Mouse (Mus musculus) lung, embryonic 16.5 days (tissue): ENCODE measurements around the gene Socs2. TPM values are rescaled to one million over a fixed set of nuclear protein-coding genes. Genes with fewer than 3 reads are reported as not detected.

Source experiments
- ATAC-seq: fragments of 200-750 bp; cut with Nextera tagmentation; 2 replicates; pipeline ENCODE4 v1.8.0; 2017; ENCODE audit warnings: low read depth, mild to moderate bottlenecking, moderate library complexity
- H3K27ac ChIP-seq: fragments of 300-500 bp; sonication (generic); 2 replicates; pipeline ENCODE4 v1.5.1; 2014; ENCODE audit warnings: mild to moderate bottlenecking, control low read depth, low read length
- H3K27me3 ChIP-seq: fragments of 300-500 bp; sonication (generic); 2 replicates; pipeline ENCODE4 v1.6.1; 2014; ENCODE audit warnings: low read depth, low read length, mixed read lengths; ENCODE audit not compliant: control insufficient read depth, insufficient read depth
- H3K36me3 ChIP-seq: fragments of 300-500 bp; sonication (generic); 2 replicates; pipeline ENCODE4 v1.6.1; 2014; ENCODE audit warnings: low read length; ENCODE audit not compliant: control insufficient read depth, insufficient read depth
- H3K4me1 ChIP-seq: fragments of 300-500 bp; sonication (generic); replicated peaks from 2 replicates; pipeline ENCODE4 v1.6.1; 2014; ENCODE audit warnings: low read length, mixed read lengths; ENCODE audit not compliant: control insufficient read depth, insufficient read depth
- H3K4me2 ChIP-seq: fragments of 300-500 bp; sonication (generic); 2 replicates; pipeline ENCODE4 v1.6.1; 2014; ENCODE audit warnings: low read depth, low read length, control low read depth
- H3K4me3 ChIP-seq: fragments of 300-500 bp; sonication (generic); 2 replicates; pipeline ENCODE4 v1.5.1; 2014; ENCODE audit warnings: mild to moderate bottlenecking, low read length, control low read depth
- H3K9ac ChIP-seq: fragments of 300-500 bp; sonication (generic); 2 replicates; pipeline ENCODE4 v1.6.1; 2014; ENCODE audit warnings: low read length, control low read depth
- H3K9me3 ChIP-seq: fragments of 300-500 bp; sonication (generic); 2 replicates; pipeline ENCODE4 v1.6.1; 2016; ENCODE audit warnings: low read length; ENCODE audit not compliant: control insufficient read depth
- WGBS: fragments of 180-500 bp; shearing (Covaris S2); extraction: QIAGEN DNeasy Blood & Tissue Kit; methylation state at CpG from one replicate; pipeline ENCODE4 v1.1.7; 2014; 5-methylcytosine and 5-hydroxymethylcytosine counted together
- polyA plus RNA-seq: library from polyadenylated mRNA; unstranded; fragments of >200 nt; fragmentation: Nextera tagmentation; extraction: Ambion mirVana; gene quantifications from 2 replicates; pipeline ENCODE4 v1.2.1, GENCODE M21; 2015

Gene Socs2
- polyA plus RNA-seq, 1 experiment from 2014 or later: 90.3 TPM

DNA sequence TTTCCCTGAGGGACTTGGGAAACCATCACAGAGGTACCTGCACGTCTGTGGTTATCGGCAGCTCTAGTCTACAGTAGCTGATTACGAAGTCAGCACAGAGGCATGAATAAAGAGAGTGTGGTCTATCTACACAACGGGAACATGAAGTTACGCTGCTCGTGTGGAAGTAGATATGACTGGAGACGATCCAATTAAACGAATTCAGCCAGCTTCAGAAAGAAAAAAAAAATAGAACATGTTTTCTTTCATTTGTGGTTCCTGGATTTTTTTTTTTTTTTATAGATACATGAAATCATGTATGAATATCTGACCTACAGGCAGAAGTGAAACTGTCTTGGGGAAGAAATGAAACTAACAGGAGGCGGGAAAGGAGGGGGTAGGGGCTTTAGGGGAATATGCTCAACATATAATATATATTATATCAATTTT is 49.3 kb downstream of the Socs2 start:
- no peaks in the 10 kb centered on the region for H3K4me1 ChIP-seq
- WGBS: 80% methylated on average over 9 of the region's 9 CpGs
- ATAC-seq: no peak

DNA sequence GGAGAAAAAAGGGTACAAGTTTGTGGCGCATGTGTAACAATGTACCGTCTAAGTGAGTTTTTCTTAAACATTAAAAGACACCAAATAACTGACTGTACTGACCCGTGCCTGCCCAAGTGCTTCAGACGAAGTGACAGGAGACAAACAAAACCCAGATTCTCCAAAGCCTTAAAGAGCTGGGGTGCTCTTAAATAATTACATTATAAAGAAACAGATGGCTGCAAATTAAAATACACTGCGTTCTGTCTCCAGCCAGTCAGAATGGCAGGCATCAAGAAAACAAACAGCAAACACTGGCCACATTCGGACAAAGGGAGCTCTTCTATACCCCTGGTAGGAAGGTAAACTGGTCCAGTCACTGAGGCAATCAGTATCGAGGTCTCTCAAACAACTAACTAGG is 49.7 kb downstream of the Socs2 start:
- Histone ChIP-seq H3K9ac (no peak overlapping the region), H3K36me3 (no peaks in the 10 kb centered on the region)
- ATAC-seq: no peak

More for the DNA sequence above, 49.3 kb downstream of the Socs2 start:
- no peaks in the 10 kb centered on the region for H3K36me3 ChIP-seq
- H3K9ac ChIP-seq: no peak overlapping the region
- no peak overlapping the region for H3K27ac ChIP-seq
- H3K9me3 ChIP-seq: peaks cover 2% of the 10 kb centered on the region; the same call in 1 of the 2 replicates
- no peaks in the 10 kb centered on the region for H3K27me3 ChIP-seq
- no peak overlapping the region for H3K4me3 ChIP-seq
- no peak overlapping the region for H3K4me2 ChIP-seq

DNA sequence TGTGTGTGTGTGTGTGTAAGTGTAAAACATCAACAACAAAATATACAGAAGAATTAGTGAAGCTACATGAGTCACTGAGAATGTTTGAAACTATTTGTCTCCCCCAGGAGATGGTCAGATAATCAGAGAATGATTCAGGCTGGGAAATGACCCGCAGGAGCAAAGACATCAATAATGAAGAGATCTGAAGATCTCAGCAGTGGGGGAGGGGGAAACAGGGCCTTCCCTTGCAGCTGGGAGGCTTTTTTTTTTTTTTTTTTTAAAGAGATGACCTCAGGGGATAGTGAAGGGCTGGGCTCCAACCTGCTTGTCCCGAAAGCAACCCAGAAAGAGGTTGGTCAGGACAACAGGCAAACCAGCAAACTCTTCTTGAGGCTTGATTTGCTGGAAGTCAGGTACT is 54.7 kb downstream of the Socs2 start:
- Histone ChIP-seq H3K4me2 (no peak overlapping the region), H3K4me1 (no peaks in the 10 kb centered on the region), H3K9ac (no peak overlapping the region), H3K27ac (no peak overlapping the region), H3K36me3 (no peaks in the 10 kb centered on the region), H3K27me3 (no peaks in the 10 kb centered on the region), H3K9me3 (peaks cover 2% of the 10 kb centered on the region; the same call in 1 of the 2 replicates), H3K4me3 (no peak overlapping the region)
- ATAC-seq: no peak
- 35% methylated on average over 2 of the region's 2 CpGs for WGBS

More for the DNA sequence above, 49.7 kb downstream of the Socs2 start:
- Histone ChIP-seq H3K27me3 (no peaks in the 10 kb centered on the region), H3K9me3 (peaks cover 2% of the 10 kb centered on the region; the same call in 1 of the 2 replicates), H3K4me1 (no peaks in the 10 kb centered on the region), H3K4me3 (no peak overlapping the region), H3K4me2 (no peak overlapping the region), H3K27ac (no peak overlapping the region)
- whole genome bisulfite sequencing: 63% methylated on average over 7 of the region's 7 CpGs

DNA sequence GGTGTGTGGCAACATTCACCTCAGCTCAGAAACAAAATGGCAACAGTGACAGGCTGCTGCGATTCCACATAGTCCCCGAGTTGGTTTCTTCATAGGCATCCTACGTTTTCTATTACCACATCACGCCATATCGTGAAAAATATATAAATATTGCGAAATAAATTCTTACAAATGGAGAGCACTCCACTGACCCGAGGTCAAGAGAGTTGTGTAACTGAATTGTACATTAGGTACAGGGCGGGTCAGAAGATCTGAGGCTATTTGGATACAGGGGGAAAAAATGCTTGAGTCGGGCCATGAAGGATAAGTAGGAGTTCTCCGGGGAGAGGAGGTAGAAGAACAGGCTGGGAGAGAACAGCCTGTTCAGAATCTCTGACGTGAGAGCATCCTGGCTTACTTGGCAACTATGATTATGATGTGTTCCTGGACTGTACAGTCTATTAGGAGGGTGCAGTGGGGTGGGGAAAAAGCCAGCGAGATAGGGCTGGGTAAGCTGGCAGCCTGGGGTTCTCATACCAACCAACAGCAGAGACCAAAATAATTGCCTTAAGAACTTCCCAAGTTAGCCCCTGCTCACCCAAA is 55.6 kb downstream of the Socs2 start:
- Histone ChIP-seq H3K27ac (0 out of 2 replicates have a peak overlapping the region, but pooled peaks have one; percentile 14), H3K4me2 (no peak overlapping the region), H3K27me3 (no peaks in the 10 kb centered on the region), H3K4me1 (no peaks in the 10 kb centered on the region), H3K4me3 (no peak overlapping the region), H3K36me3 (no peaks in the 10 kb centered on the region), H3K9ac (no peak overlapping the region), H3K9me3 (peaks cover 2% of the 10 kb centered on the region; the same call in 1 of the 2 replicates)
- WGBS: 51% methylated on average over 12 of the region's 12 CpGs
- ATAC-seq: peak; percentile 87

DNA sequence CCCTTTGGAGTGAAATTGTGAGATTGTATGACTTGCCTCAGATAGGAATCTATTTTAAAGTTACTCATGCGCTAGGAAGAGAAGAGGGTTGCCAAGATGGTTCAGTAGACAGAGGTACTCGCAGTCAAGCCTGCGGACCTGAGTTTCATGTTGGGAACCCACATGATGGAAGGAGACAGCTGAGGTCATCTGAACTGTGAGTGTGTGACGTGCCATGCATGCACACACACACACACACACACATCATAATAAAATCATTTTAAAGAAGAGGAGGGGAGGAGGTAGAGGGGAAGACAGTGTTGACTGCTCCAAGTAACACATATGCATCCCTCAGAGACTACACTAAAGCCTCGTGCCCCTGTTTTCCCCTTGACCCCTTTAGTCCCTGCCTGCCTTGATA is 56.9 kb downstream of the Socs2 start:
- ATAC-seq: no peak
- 78% methylated on average over 5 of the region's 5 CpGs for WGBS
- Histone ChIP-seq H3K4me1 (no peaks in the 10 kb centered on the region), H3K4me2 (no peak overlapping the region), H3K4me3 (no peak overlapping the region), H3K9ac (no peak overlapping the region), H3K27me3 (no peaks in the 10 kb centered on the region), H3K36me3 (no peaks in the 10 kb centered on the region), H3K27ac (no peak overlapping the region), H3K9me3 (peaks cover 1% of the 10 kb centered on the region; the same call in 1 of the 2 replicates)

DNA sequence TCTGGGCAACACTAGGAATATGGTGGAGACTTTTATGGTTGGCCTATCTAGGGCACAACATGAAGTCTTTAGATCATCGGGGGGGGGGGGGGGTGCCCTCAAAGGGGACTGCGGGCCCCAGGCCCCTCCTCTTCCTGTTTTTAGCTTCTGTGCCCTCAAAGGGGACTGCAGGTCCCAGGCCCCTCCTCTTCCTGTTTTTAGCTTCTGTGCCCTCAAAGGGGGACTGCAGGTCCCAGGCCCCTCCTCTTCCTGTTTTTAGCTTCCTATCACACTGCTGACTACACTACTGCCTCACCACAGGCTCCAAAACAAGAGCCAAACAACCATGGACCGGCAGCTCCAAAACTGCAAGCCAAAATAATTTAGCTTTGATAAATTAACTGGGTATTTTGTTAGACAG is 59.3 kb downstream of the Socs2 start:
- WGBS: 79% methylated on average over 3 of the region's 3 CpGs
- no peaks in the 10 kb centered on the region for H3K27me3 ChIP-seq

DNA sequence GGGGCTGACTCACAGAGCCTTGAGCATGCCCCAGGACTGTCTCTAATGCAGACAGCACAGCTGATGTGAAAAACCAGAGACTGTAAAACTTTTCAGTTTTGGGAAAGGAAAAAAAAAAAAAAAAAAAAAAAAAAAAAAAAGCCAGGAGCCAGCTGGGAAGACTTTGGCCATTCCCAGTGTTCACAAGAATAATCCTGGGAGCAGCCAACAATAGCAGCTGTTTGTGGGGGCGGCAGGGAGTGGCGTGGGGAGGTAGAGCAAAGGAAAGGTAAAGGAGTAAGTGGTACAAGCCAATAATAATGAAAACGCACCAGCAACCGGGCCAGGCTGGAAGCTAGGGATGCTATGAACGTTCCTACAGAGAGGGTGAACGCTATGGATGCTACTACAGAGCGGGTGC is 60.3 kb downstream of the Socs2 start:
- no peaks in the 10 kb centered on the region for H3K36me3 ChIP-seq
- no peak overlapping the region for H3K9ac ChIP-seq
- no peaks in the 10 kb centered on the region for H3K27me3 ChIP-seq
- H3K9me3 ChIP-seq: peaks cover 6% of the 10 kb centered on the region; the same call in 1 of the 2 replicates
- no peak for ATAC-seq
- no peaks in the 10 kb centered on the region for H3K4me1 ChIP-seq
- no peak overlapping the region for H3K27ac ChIP-seq
- no peak overlapping the region for H3K4me2 ChIP-seq
- H3K4me3 ChIP-seq: no peak overlapping the region
- WGBS: 87% methylated on average over 7 of the region's 7 CpGs

More for the DNA sequence above, 59.3 kb downstream of the Socs2 start:
- no peak overlapping the region for H3K9ac ChIP-seq
- H3K27ac ChIP-seq: no peak overlapping the region
- H3K36me3 ChIP-seq: no peaks in the 10 kb centered on the region
- no peak for ATAC-seq
- H3K4me3 ChIP-seq: no peak overlapping the region
- no peaks in the 10 kb centered on the region for H3K4me1 ChIP-seq
- H3K4me2 ChIP-seq: no peak overlapping the region
- H3K9me3 ChIP-seq: no peaks in the 10 kb centered on the region

DNA sequence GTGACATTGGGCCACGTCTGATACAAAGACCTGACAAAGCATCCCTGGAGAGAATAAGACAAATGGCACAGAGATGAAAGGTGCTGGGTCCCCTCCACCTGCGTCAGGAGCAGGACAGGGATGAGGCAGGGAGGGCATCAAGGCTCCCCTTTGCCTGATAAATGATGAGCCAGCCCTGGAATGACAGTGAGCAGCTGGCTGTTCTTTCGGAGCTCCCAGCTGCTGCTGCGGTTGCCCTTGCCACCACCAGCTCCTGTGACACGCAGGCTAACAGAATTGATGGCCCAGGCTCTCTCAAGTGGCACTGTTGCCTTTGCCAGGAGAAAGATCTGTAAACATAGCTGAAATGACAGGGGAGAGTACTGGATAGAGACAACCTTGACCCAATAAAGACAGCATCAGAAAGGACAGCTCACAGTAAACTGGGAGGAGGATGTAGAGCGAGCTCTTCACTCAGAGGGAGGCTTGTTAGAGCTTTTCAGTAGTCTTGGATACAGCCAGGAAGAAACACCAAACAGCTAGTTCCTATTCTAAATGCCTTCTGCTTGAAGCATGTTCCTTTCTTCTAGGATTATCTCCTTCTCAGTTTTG is 61.2 kb downstream of the Socs2 start:
- WGBS: 29% methylated on average over 6 of the region's 6 CpGs
- Histone ChIP-seq H3K4me3 (no peak overlapping the region), H3K27me3 (no peaks in the 10 kb centered on the region), H3K4me2 (no peak overlapping the region), H3K9me3 (peaks cover 6% of the 10 kb centered on the region; the same call in 1 of the 2 replicates), H3K4me1 (no peaks in the 10 kb centered on the region), H3K27ac (no peak overlapping the region), H3K9ac (no peak overlapping the region), H3K36me3 (no peaks in the 10 kb centered on the region)
- ATAC-seq: no peak

DNA sequence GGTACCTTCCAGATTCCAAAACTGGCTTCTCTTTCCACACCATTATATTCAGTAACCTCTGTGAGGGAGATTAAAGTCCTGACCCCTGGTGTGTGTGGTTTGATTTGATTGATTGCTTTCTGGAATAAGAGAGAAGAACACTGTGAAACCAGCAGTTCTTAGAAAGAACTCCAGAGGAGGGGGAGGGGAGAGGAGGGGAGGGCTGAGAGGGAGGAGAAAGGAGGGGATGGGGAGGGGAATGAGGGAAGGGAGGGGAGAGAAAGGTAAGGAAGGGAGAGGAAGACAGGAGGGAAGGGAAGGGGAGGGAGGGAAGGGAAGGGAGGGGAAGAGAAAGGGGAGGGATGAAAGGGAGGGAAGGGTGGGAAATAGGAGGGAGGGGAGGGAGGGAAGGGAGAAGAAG is 62.3 kb downstream of the Socs2 start:
- H3K27ac ChIP-seq: no peak overlapping the region

More for the DNA sequence above, 62.3 kb downstream of the Socs2 start:
- H3K4me3 ChIP-seq: no peak overlapping the region
- no peaks in the 10 kb centered on the region for H3K27me3 ChIP-seq
- no peaks in the 10 kb centered on the region for H3K4me1 ChIP-seq
- no peaks in the 10 kb centered on the region for H3K36me3 ChIP-seq
- ATAC-seq: no peak
- no peak overlapping the region for H3K9ac ChIP-seq
- no peak overlapping the region for H3K4me2 ChIP-seq
- H3K9me3 ChIP-seq: peaks cover 6% of the 10 kb centered on the region; the same call in 1 of the 2 replicates
